Mouse (Mus musculus) spleen, adult 2 months (tissue): ENCODE data around the gene Eml5. TPM values are rescaled to one million over a fixed set of nuclear protein-coding genes. Genes with fewer than 3 reads are reported as not detected.

Source experiments
- DNase-seq, 2 experiments: peaks; one replicate each; pipeline versions ENCODE4 v3.0.0 to v3.0.0-alpha.2; 2012 to 2021; ENCODE audit warnings: low spot score in 2 of 2, low read depth in 1 of 2
- H3K27ac ChIP-seq: fragments of 200-500 bp; 2 replicates; pipeline ENCODE4 v1.5.1; 2012; ENCODE audit warnings: low read length, inconsistent platforms; ENCODE audit not compliant: insufficient read depth
- H3K27me3 ChIP-seq: fragments of 200-500 bp; 2 replicates; pipeline ENCODE4 v1.6.1; 2012; ENCODE audit warnings: mild to moderate bottlenecking, moderate library complexity, low read length, inconsistent platforms; ENCODE audit not compliant: control insufficient read depth, insufficient read depth
- H3K36me3 ChIP-seq: fragments of 200-500 bp; 2 replicates; pipeline ENCODE4 v1.6.1; 2012; ENCODE audit warnings: mild to moderate bottlenecking, low read length, inconsistent platforms; ENCODE audit not compliant: control insufficient read depth, insufficient read depth
- H3K4me1 ChIP-seq: fragments of 200-500 bp; 2 replicates; pipeline ENCODE4 v1.6.1; 2011; ENCODE audit warnings: inconsistent platforms; ENCODE audit not compliant: control insufficient read depth, insufficient read depth, insufficient read length
- H3K4me3 ChIP-seq: fragments of 200-500 bp; 2 replicates; pipeline ENCODE4 v1.5.1; 2011; ENCODE audit warnings: mild to moderate bottlenecking, inconsistent platforms; ENCODE audit not compliant: insufficient read depth, insufficient read length; ENCODE audit errors: extremely low read depth
- CTCF ChIP-seq: fragments of 200-500 bp; IDR thresholded peaks from 2 replicates; pipeline ENCODE4 v1.5.1; 2011; ENCODE audit warnings: mild to moderate bottlenecking, inconsistent platforms; ENCODE audit not compliant: insufficient read depth, insufficient read length, insufficient replicate concordance; ENCODE audit errors: extremely low read depth
- POLR2A ChIP-seq: fragments of 200-500 bp; IDR thresholded peaks from 2 replicates; pipeline ENCODE4 v1.6.1; 2011; ENCODE audit warnings: low read depth, low read length, inconsistent platforms
- WGBS: fragments of 180-500 bp; shearing (Covaris S2); methylation state at CpG from one replicate; pipeline ENCODE4 v1.1.7; 2018; 5-methylcytosine and 5-hydroxymethylcytosine counted together
- polyA plus RNA-seq: library from polyadenylated mRNA; depleted of rRNA; stranded (reverse); fragments of >200 nt; gene quantifications from 2 replicates; pipeline ENCODE4 v1.2.3, GENCODE M21; 2012

Gene Eml5
- polyA plus RNA-seq, 1 experiment: 3.6 TPM

- no peak overlapping the region for H3K27ac ChIP-seq
- TF ChIP-seq POLR2A: no peak
- no peak for TF ChIP-seq CTCF
- peaks cover 4% of the 10 kb centered on the region; the same call in 1 of the 2 replicates for H3K27me3 ChIP-seq
- H3K4me1 ChIP-seq: 0 out of 2 replicates have a peak, but pooled peaks cover 1% of the 10 kb centered on the region
- 67% methylated on average over 5 of the region's 5 CpGs for WGBS
- no peak for DNase-seq
- H3K36me3 ChIP-seq: no peaks in the 10 kb centered on the region
- H3K4me3 ChIP-seq: no peak overlapping the region
Observed at GRCm38 (mm10) chr12:98905466-98905865, 4.2 kb upstream of the Eml5 start.

DNA sequence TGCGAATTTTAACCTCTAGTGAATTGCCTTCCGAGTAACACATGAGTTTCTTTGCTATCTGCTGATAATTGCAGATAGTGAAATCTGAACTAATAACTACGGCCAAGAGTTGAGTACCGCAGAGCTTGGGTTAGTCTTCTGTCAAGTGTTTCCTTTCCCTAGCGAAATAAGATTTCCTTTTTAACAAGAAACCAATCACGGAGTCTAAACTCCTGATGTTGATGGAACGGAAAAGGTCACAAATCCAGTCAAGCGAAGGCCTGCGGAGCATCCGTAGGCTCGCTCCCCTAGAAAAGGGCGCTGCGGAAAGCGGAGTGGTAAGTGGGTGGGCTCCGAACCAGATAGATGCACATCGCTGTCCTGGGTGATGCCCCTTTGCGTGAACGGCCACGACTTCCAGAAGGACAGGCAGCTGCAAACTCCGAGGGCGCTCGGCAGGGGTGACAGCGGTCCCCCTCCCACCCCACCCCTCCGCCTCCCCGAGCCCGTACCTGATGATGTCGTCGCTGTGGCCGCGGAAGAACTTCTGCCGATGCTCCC is 873 bp downstream of the Eml5 start:
- Histone ChIP-seq H3K36me3 (no peaks in the 10 kb centered on the region), H3K4me1 (0 out of 2 replicates have a peak, but pooled peaks cover 1% of the 10 kb centered on the region), H3K27ac (no peak overlapping the region), H3K27me3 (peaks cover 6% of the 10 kb centered on the region; the same call in 1 of the 2 replicates), H3K4me3 (peak overlapping the region; percentile 81)
- TF ChIP-seq POLR2A: no peak
- no peak for TF ChIP-seq CTCF
- DNase-seq: peak in 1 of 2 experiments; percentile 6
- 4% methylated on average over 31 of the region's 31 CpGs for WGBS

DNA sequence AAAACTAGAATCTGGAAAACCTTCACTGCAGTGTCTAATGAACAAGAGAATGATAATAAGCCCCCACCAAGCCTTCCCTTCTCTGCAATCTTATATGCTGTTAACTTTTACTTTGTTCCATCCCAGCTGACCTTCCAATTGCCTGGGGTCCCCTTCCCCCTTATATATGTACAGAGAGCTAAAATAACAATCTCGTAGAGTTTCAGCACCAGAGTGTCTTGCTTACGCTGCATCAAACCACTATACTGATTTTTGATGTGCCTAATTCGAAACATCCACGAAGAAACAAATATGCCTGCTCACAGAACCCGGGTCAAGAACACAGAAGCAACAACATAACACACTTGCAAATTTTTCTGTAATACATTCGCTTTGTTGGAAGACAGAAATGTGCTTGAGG is 1.6 kb downstream of the Eml5 start:
- 93% methylated on average over 6 of the region's 6 CpGs for WGBS
- Histone ChIP-seq H3K27ac (no peak overlapping the region), H3K4me3 (no peak overlapping the region), H3K4me1 (0 out of 2 replicates have a peak, but pooled peaks cover 1% of the 10 kb centered on the region), H3K36me3 (no peaks in the 10 kb centered on the region), H3K27me3 (peaks cover 6% of the 10 kb centered on the region; the same call in 1 of the 2 replicates)
- TF ChIP-seq POLR2A: no peak
- TF ChIP-seq CTCF: no peak
- DNase-seq: no peak

- no peak for TF ChIP-seq CTCF
- TF ChIP-seq POLR2A: no peak
- H3K27ac ChIP-seq: no peak overlapping the region
- no peak overlapping the region for H3K4me3 ChIP-seq
- 33% methylated on average over 1 of the region's 1 CpGs for WGBS
- H3K4me1 ChIP-seq: 0 out of 2 replicates have a peak, but pooled peaks cover 1% of the 10 kb centered on the region
- no peaks in the 10 kb centered on the region for H3K36me3 ChIP-seq
- DNase-seq: no peak
- H3K27me3 ChIP-seq: peaks cover 6% of the 10 kb centered on the region; the same call in 1 of the 2 replicates
Observed at GRCm38 (mm10) chr12:98896761-98897160, 4.5 kb downstream of the Eml5 start.

DNA sequence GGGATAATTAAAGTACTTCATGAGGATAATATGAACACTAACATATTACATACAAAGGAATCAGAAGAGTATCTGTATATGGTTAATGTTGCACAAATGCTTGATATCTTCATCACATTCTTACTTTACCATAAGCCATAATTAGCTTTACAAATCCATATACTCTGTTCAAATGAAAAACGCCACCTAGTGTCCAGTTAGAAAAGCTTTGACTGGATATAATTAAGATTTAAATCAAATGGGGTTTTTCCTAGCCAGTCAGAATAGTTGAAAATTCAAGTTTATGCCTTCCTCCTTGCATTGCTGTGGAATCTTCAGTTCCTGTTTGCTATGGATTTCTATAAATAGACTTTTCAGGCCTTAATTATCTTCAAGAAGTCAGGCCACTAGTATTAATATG is 16.8 kb downstream of the Eml5 start:
- WGBS: 2% methylated on average over 1 of the region's 1 CpGs

DNA sequence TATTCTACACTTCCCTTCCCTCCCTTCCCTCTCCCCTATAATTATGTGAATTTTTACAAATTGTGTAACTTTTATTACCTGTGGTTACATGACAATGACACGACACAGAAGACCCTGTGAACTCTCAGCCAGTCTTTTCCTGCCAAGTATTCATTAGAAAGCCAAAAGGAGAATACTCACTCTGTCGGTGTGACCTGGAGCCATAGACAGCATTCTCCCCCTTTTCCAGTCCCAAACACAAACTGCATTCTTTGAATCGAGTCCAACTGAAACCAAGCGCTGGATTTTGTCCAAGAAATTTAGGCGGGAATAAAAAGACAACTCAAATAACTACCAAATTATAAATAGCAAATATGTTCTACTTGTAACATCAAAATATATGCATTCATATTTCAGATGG is 19.5 kb downstream of the Eml5 start:
- no peak for TF ChIP-seq POLR2A
- TF ChIP-seq CTCF: no peak
- WGBS: 73% methylated on average over 5 of the region's 5 CpGs
- no peak for DNase-seq
- Histone ChIP-seq H3K4me3 (no peak overlapping the region), H3K36me3 (no peaks in the 10 kb centered on the region; the same call in 1 of the 2 replicates), H3K4me1 (no peaks in the 10 kb centered on the region), H3K27me3 (no peaks in the 10 kb centered on the region), H3K27ac (no peak overlapping the region)

More for the DNA sequence above, 16.8 kb downstream of the Eml5 start:
- Histone ChIP-seq H3K36me3 (no peaks in the 10 kb centered on the region), H3K27me3 (no peaks in the 10 kb centered on the region), H3K4me1 (no peaks in the 10 kb centered on the region), H3K4me3 (no peak overlapping the region), H3K27ac (no peak overlapping the region)
- no peak for DNase-seq
- TF ChIP-seq CTCF (no peak), POLR2A (no peak)

- no peak overlapping the region for H3K4me3 ChIP-seq
- H3K36me3 ChIP-seq: no peaks in the 10 kb centered on the region; the same call in 1 of the 2 replicates
- WGBS: 88% methylated on average over 1 of the region's 1 CpGs
- no peak for TF ChIP-seq POLR2A
- TF ChIP-seq CTCF: no peak
- H3K27ac ChIP-seq: no peak overlapping the region
- no peak for DNase-seq
- H3K27me3 ChIP-seq: no peaks in the 10 kb centered on the region
- H3K4me1 ChIP-seq: no peaks in the 10 kb centered on the region
Observed at GRCm38 (mm10) chr12:98878693-98879092, 22.6 kb downstream of the Eml5 start.
